Mouse (Mus musculus) CH12.LX (cell line): ENCODE data around the gene Tbc1d2b. TPM values are rescaled to one million over a fixed set of nuclear protein-coding genes. Genes with fewer than 3 reads are reported as not detected.

Experiments
- DNase-seq: peaks from one replicate; pipeline ENCODE4 v3.0.0-alpha.2; 2013; ENCODE audit errors: extremely low read depth
- H3K27ac ChIP-seq: 2 replicates; pipeline ENCODE4 v1.5.1; 2012; ENCODE audit warnings: low read depth, mild to moderate bottlenecking, control low read depth, moderate library complexity; ENCODE audit not compliant: insufficient read depth
- H3K27me3 ChIP-seq: replicated peaks from 2 replicates; pipeline ENCODE3; 2012; ENCODE audit warnings: inconsistent platforms
- H3K36me3 ChIP-seq, 2 experiments: replicated peaks in 1 of 2; 2 replicates each; pipeline versions ENCODE3 to v1.6.1; 2012; ENCODE audit warnings: inconsistent platforms in 1 of 2, low read length in 1 of 2, mild to moderate bottlenecking in 1 of 2, mixed read lengths in 1 of 2, moderate library complexity in 1 of 2; ENCODE audit not compliant: control insufficient read depth in 1 of 2, insufficient read depth in 1 of 2
- H3K4me1 ChIP-seq, 2 experiments: 2 replicates each; pipeline ENCODE4 v1.6.1; 2012; ENCODE audit warnings: inconsistent platforms in 1 of 2, moderate library complexity in 1 of 2; ENCODE audit not compliant: insufficient read depth in 2 of 2, control insufficient read depth in 1 of 2
- H3K4me2 ChIP-seq: 2 replicates; pipeline ENCODE4 v1.6.1; 2012; ENCODE audit warnings: low read depth, mild to moderate bottlenecking, control low read depth; ENCODE audit not compliant: poor library complexity, insufficient read depth, severe bottlenecking
- H3K4me3 ChIP-seq, 3 experiments: fragments of 150-350 bp in 1 of 3; sonication (generic) in 1 of 3; replicated peaks in 1 of 3; 2 replicates each; pipeline versions ENCODE3 to v1.5.1; 2011 to 2012; ENCODE audit warnings: low read depth in 2 of 3, low read length in 2 of 3, mild to moderate bottlenecking in 2 of 3, moderate library complexity in 2 of 3, control low read depth in 1 of 3, improper control_type of control experiment in 1 of 3, inconsistent platforms in 1 of 3, mixed read lengths in 1 of 3; ENCODE audit not compliant: poor library complexity in 1 of 3
- H3K79me2 ChIP-seq: replicated peaks from 2 replicates; pipeline ENCODE4 v1.6.1; 2012; ENCODE audit warnings: mild to moderate bottlenecking, moderate library complexity; ENCODE audit not compliant: control insufficient read depth, poor library complexity, insufficient read depth, severe bottlenecking; ENCODE audit errors: extremely low read depth
- H3K9ac ChIP-seq: 2 replicates; pipeline ENCODE4 v1.6.1; 2012; ENCODE audit warnings: low read depth, mild to moderate bottlenecking, control low read depth, moderate library complexity; ENCODE audit not compliant: insufficient read depth
- H3K9me3 ChIP-seq: replicated peaks from 2 replicates; pipeline ENCODE3; 2012; ENCODE audit warnings: low read length, inconsistent platforms, mixed read lengths
- CTCF ChIP-seq, 2 experiments: IDR thresholded peaks in 1 of 2; conservative IDR thresholded peaks in 1 of 2; 2 replicates each; pipeline ENCODE4 v1.5.1; 2011 to 2012; ENCODE audit warnings: low read depth in 2 of 2, low read length in 2 of 2, improper control_type of control experiment in 1 of 2, inconsistent platforms in 1 of 2, mild to moderate bottlenecking in 1 of 2, moderate library complexity in 1 of 2
- EP300 ChIP-seq: IDR thresholded peaks from 2 replicates; pipeline ENCODE4 v1.6.1; 2011; ENCODE audit warnings: low read length, improper control_type of control experiment
- ETS1 ChIP-seq: conservative IDR thresholded peaks from 2 replicates; pipeline ENCODE4 v1.6.1; 2012; ENCODE audit warnings: low read depth, mild to moderate bottlenecking, inconsistent platforms, low read length, improper control_type of control experiment, moderate library complexity
- GABPA ChIP-seq: IDR thresholded peaks from 2 replicates; pipeline ENCODE4 v1.6.1; 2012; ENCODE audit warnings: low read depth, low read length, improper control_type of control experiment, inconsistent platforms; ENCODE audit not compliant: insufficient replicate concordance
- HCFC1 ChIP-seq: IDR thresholded peaks from 2 replicates; pipeline ENCODE4 v1.6.1; 2012; ENCODE audit warnings: low read depth, mild to moderate bottlenecking, inconsistent platforms, low read length, improper control_type of control experiment
- IRF4 ChIP-seq: IDR thresholded peaks from 2 replicates; pipeline ENCODE4 v1.6.1; 2014; ENCODE audit warnings: low read depth, mild to moderate bottlenecking, inconsistent platforms, low read length, improper control_type of control experiment
- JUN ChIP-seq: IDR thresholded peaks from 2 replicates; pipeline ENCODE4 v1.6.1; 2011; ENCODE audit warnings: low read depth, mild to moderate bottlenecking, low read length, improper control_type of control experiment, moderate library complexity; ENCODE audit not compliant: insufficient read depth
- KAT2A ChIP-seq: IDR thresholded peaks from 2 replicates; pipeline ENCODE4 v1.6.1; 2012; ENCODE audit warnings: low read length, improper control_type of control experiment, inconsistent platforms; ENCODE audit not compliant: insufficient replicate concordance
- MAX ChIP-seq: IDR thresholded peaks from 2 replicates; pipeline ENCODE4 v1.6.1; 2011; ENCODE audit warnings: low read length, improper control_type of control experiment
- MEF2A ChIP-seq: IDR thresholded peaks from 2 replicates; pipeline ENCODE4 v1.6.1; 2014; ENCODE audit warnings: low read depth, mild to moderate bottlenecking, inconsistent platforms, low read length, improper control_type of control experiment, borderline replicate concordance
- MXI1 ChIP-seq: IDR thresholded peaks from 2 replicates; pipeline ENCODE4 v1.6.1; 2011; ENCODE audit warnings: mild to moderate bottlenecking, low read depth, low read length, improper control_type of control experiment
- MYC ChIP-seq: IDR thresholded peaks from 2 replicates; pipeline ENCODE4 v1.6.1; 2011; ENCODE audit warnings: low read depth, mild to moderate bottlenecking, improper control_type of control experiment, low read length
- NELFE ChIP-seq: IDR thresholded peaks from 2 replicates; pipeline ENCODE4 v1.6.1; 2011; ENCODE audit warnings: low read depth, low read length, improper control_type of control experiment
- NRF1 ChIP-seq: IDR thresholded peaks from 2 replicates; pipeline ENCODE4 v1.6.1; 2014; ENCODE audit warnings: low read depth, mild to moderate bottlenecking, inconsistent platforms, low read length, improper control_type of control experiment, moderate library complexity
- PAX5 ChIP-seq: IDR thresholded peaks from 2 replicates; pipeline ENCODE4 v1.6.1; 2012; ENCODE audit warnings: low read length, inconsistent platforms, mixed read lengths
- POLR2A ChIP-seq: IDR thresholded peaks from 2 replicates; pipeline ENCODE4 v1.6.1; 2011; ENCODE audit warnings: low read depth, mild to moderate bottlenecking, improper control_type of control experiment, low read length
- POLR2AphosphoS2 ChIP-seq: IDR thresholded peaks from 2 replicates; pipeline ENCODE4 v1.6.1; 2011; ENCODE audit warnings: low read depth, low read length, improper control_type of control experiment
- RCOR1 ChIP-seq: conservative IDR thresholded peaks from 2 replicates; pipeline ENCODE4 v1.6.1; 2012; ENCODE audit warnings: low read depth, mild to moderate bottlenecking, inconsistent platforms, low read length, improper control_type of control experiment
- SMC3 ChIP-seq: IDR thresholded peaks from 2 replicates; pipeline ENCODE4 v1.6.1; 2011; ENCODE audit warnings: low read depth, low read length, improper control_type of control experiment
- TCF12 ChIP-seq: IDR thresholded peaks from 2 replicates; pipeline ENCODE4 v1.6.1; 2014; ENCODE audit warnings: low read depth, mild to moderate bottlenecking, inconsistent platforms, low read length, improper control_type of control experiment
- UBTF ChIP-seq: IDR thresholded peaks from 2 replicates; pipeline ENCODE4 v1.6.1; 2012; ENCODE audit warnings: low read depth, mild to moderate bottlenecking, inconsistent platforms, low read length, improper control_type of control experiment, moderate library complexity
- ZKSCAN1 ChIP-seq: IDR thresholded peaks from 2 replicates; pipeline ENCODE4 v1.6.1; 2012; ENCODE audit warnings: low read depth, inconsistent platforms, low read length, improper control_type of control experiment, borderline replicate concordance
- ZMIZ1 ChIP-seq: IDR thresholded peaks from 2 replicates; pipeline ENCODE4 v1.6.1; 2012; ENCODE audit warnings: low read depth, mild to moderate bottlenecking, inconsistent platforms, low read length, improper control_type of control experiment
- ZNF384 ChIP-seq: IDR thresholded peaks from 2 replicates; pipeline ENCODE4 v1.6.1; 2012; ENCODE audit warnings: low read depth, low read length, improper control_type of control experiment, inconsistent platforms
- dilution Hi-C: fragments of 300-500 bp; cut with MboI; formaldehyde crosslinking; loops from 2 replicates; pipeline ENCODE4 v1.14.3; 2020; ENCODE audit warnings: low sequenced_read_pairs; ENCODE audit not compliant: extremely low pct_unique_long_range_greater_than_20kb, extremely low pct_ligation_motif_present
- in situ Hi-C: fragments of 300-500 bp; cut with MboI; formaldehyde crosslinking; loops from 3 replicates; pipeline ENCODE4 v1.14.3; 2019; ENCODE audit warnings: low sequenced_read_pairs, low pct_ligation_motif_present, low pct_unique_long_range_greater_than_20kb, mixed read lengths
- polyA plus RNA-seq: library from polyadenylated mRNA; unstranded; fragments of >175 nt; gene quantifications from 2 replicates; pipeline ENCODE4 v1.2.1, GENCODE M21; 2012; ENCODE audit warnings: low read depth; ENCODE audit not compliant: insufficient read length
- total RNA-seq, 2 experiments: library from RNA; depleted of rRNA; stranded (reverse); fragments of 300-350 nt in 1 of 2; fragments of >200 nt in 1 of 2; gene quantifications; 2 replicates each; pipeline ENCODE4 v1.2.3; 2012 to 2014

The Tbc1d2b gene
- total and polyA plus RNA-seq, 3 experiments: 0.60 to 1.3 (median 0.76) TPM

- dilution Hi-C loops: no loop called here
- no peak for TF ChIP-seq PAX5
- no peak for TF ChIP-seq HCFC1
- TF ChIP-seq TCF12: no peak
- TF ChIP-seq ZNF384: no peak
- no peak for TF ChIP-seq CTCF (conservative IDR thresholded peaks at IDR 0.05 in 1 of 2, IDR thresholded peaks at IDR 0.05 in 1 of 2; ENCODE audit: low read depth in 2 of 2, low read length in 2 of 2)
- no peak for TF ChIP-seq NRF1
- TF ChIP-seq NELFE: no peak
- no peak for TF ChIP-seq EP300
- TF ChIP-seq MYC: no peak
- TF ChIP-seq MEF2A: no peak
- TF ChIP-seq MXI1: no peak
These were observed 7.8 kb upstream of the Tbc1d2b start for GRCm38 (mm10) chr9:90278397-90278796.

DNA sequence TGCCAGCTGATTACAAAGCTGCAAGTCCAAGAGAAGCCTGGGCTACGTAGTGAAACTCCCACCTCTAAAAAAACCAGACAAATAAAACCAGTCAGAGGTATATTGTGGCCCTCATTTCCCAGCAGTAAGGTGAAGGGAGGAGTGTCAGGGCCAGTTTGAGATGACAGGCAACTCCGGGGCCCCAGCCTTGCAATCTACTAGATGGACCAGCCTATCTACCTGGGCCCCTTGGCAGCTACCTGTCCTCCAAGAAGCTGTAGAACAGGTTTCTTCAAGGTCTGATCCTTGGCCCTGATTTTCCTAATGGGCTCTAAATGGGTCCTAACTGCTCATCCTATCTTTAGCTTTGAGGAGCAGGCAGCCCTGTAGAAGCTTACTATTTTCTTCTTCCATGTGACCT, 7.3 kb upstream of the Tbc1d2b start:
- Histone ChIP-seq H3K27me3 (no peaks in the 10 kb centered on the region), H3K4me2 (no peak overlapping the region), H3K4me1 (peaks cover 0 to 19% of the 10 kb centered on the region in 2 experiments; a peak in 2 of 4 replicates), H3K9me3 (no peaks in the 10 kb centered on the region), H3K9ac (no peak overlapping the region), H3K79me2 (no peaks in the 10 kb centered on the region), H3K27ac (no peak overlapping the region), H3K36me3 (no peaks in the 10 kb centered on the region), H3K4me3 (no peak overlapping the region)
- dilution Hi-C loops (no loop called here), in situ Hi-C loops (no loop called here)
- DNase-seq: no peak
- no peak for TF ChIP-seq GABPA
- TF ChIP-seq ETS1: no peak
- no peak for TF ChIP-seq MAX
- no peak for TF ChIP-seq KAT2A
- no peak for TF ChIP-seq HCFC1
- TF ChIP-seq NRF1: no peak
- TF ChIP-seq EP300: no peak
- no peak for TF ChIP-seq NELFE
- TF ChIP-seq CTCF (conservative IDR thresholded peaks at IDR 0.05 in 1 of 2, IDR thresholded peaks at IDR 0.05 in 1 of 2; ENCODE audit: low read depth in 2 of 2, low read length in 2 of 2): no peak
- TF ChIP-seq ZKSCAN1: no peak
- no peak for TF ChIP-seq POLR2A
- TF ChIP-seq IRF4: no peak
- no peak for TF ChIP-seq RCOR1
- TF ChIP-seq SMC3: no peak
- TF ChIP-seq POLR2AphosphoS2: no peak
- TF ChIP-seq UBTF: no peak
- TF ChIP-seq MXI1: no peak
- no peak for TF ChIP-seq JUN
- TF ChIP-seq ZMIZ1: no peak

More at GRCm38 (mm10) chr9:90278397-90278796, 7.8 kb upstream of the Tbc1d2b start:
- in situ Hi-C loops: no loop called here
- H3K9me3 ChIP-seq: no peaks in the 10 kb centered on the region
- DNase-seq: no peak
- H3K27ac ChIP-seq: no peak overlapping the region
- no peaks in the 10 kb centered on the region for H3K27me3 ChIP-seq
- H3K4me1 ChIP-seq: peaks cover 0 to 19% of the 10 kb centered on the region in 2 experiments; a peak in 2 of 4 replicates
- no peak overlapping the region for H3K4me3 ChIP-seq
- no peak overlapping the region for H3K9ac ChIP-seq
- H3K36me3 ChIP-seq: no peaks in the 10 kb centered on the region
- no peaks in the 10 kb centered on the region for H3K79me2 ChIP-seq
- H3K4me2 ChIP-seq: no peak overlapping the region
